Mouse (Mus musculus): ENCODE measurements around the gene B4galt7.
"Not testable (repeated sequence)": the region's sequence is repeated elsewhere in the genome, so short reads cannot be mapped to it uniquely, and the experiment has no call there.

Gene B4galt7

GRCm38 (mm10) chr13:55596802-55597201, 2.9 kb upstream of the B4galt7 start:
- no peak for DNase-seq (ENCODE audit: low read depth, low spot score)

DNA sequence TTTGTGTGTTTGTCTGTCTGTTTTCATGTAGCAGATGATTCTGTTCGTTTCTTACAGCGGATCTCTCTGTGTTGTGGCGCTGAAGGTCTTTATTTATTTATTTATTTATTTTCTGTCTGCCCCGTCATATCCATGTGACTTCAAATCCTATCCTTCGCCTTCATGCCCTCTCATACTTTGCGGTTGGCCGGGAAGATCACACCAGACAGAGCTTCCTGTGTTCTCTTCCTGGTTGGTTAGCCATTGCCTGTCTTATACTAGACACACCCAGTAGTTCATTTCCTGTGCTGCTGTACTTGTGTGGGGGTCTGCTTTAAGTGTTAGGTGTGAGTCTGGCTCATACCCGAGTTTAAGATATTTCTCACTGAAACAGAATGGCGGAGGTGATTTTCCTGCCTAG, 961 bp downstream of the B4galt7 start:
- peak; percentile 55 for DNase-seq (ENCODE audit: low read depth, low spot score)

GRCm38 (mm10) chr13:55601611-55602010, 1.9 kb downstream of the B4galt7 start:
- DNase-seq (ENCODE audit: low read depth, low spot score): peak; percentile 67

DNA sequence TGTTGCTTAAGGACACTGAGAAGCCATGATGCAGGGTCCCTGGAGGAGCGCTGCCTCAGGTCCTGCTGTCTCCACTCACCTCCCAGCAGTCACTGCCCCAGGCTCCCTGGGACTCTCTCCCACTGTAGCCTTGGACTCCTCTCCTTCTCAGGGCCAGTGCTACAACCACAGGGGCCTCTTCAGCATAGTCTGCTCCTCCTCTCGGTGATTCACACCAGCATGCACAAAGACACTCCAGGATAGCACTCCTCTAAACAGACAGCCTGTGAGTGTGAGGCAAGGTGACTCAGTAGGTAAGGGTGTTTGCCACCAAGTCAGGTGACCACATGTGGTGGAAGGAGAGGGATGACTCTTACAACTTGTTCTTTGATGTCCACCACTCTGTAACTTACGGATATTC, 4.9 kb downstream of the B4galt7 start:
- no peak for DNase-seq (ENCODE audit: low read depth, low spot score)

DNA sequence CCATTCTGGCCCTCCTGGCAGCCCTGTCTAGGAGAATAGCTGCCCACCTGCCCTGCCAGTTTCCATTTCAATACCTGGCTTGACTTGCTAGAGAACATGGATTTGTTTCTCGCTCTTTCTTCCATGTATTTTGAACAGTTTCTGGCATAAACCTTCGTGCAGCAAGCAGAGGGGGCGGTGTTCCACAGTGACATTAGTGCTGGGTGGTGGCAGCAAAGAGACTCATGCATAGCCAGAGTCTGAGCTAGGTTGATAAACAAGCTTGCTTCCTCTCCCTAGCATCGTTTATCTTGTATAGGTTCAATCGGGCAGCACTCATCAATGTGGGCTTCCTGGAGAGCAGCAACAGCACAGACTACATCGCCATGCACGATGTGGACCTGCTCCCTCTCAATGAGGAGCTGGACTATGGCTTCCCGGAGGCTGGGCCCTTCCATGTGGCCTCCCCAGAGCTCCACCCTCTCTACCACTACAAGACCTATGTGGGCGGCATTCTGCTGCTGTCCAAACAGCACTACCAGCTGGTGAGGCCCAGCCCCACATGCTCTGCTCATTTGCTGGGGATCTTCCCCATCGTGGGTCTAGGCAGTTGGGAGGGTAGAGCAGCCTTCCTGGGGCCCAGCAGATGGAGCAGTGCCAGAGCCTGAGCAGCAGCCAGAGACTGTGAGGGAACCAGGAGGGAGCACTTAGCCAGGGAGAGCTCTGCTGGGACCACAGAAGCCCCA, 7.4 kb downstream of the B4galt7 start:
- DNase-seq (ENCODE audit: low read depth, low spot score): no peak

DNA sequence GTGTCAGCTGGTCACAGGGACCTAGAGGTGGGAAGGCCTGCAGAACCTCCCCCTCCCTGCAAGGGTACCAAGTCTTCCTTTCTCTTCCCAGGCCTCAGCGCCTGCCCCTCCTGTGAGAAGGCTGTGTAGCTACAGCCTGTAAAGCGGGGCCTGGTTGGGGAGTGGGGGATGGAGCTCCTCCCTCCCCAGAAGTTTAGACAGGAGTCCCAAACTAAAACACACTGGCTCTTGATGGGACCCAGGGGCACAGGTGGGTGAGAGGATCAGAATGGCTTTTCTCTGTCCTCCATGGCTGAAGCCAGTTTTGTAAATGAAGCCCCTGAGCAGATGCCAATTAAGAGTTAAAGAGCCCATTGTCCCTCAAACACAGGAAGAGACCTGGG, 7.9 kb downstream of the B4galt7 start:
- DNase-seq (ENCODE audit: low read depth, low spot score): no peak

GRCm38 (mm10) chr13:55611996-55612395, 12.3 kb downstream of the B4galt7 start:
- no peak for DNase-seq (ENCODE audit: low read depth, low spot score)

DNA sequence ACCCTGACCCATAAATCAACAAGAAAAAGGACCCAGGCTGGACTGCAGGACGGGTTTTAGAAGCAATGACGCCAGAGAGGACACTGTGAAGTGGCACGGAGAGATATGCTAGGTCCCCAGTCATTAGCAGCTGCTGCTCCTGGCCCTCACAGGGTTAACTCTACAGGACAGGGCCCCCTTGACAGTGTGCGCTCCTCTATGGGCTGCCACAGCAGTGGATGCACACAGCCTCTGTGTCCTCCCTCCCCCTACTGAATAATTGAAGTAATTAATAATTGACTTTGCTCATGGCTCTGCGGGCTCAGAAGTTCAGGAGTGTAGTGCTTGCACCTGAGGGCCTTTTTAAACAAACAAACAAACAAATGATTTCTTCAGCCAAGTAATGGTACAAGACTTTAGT, 13.8 kb downstream of the B4galt7 start:
- DNase-seq (ENCODE audit: low read depth, low spot score): no peak

GRCm38 (mm10) chr13:55619328-55619727, 19.6 kb downstream of the B4galt7 start:
- DNase-seq (ENCODE audit: low read depth, low spot score): no peak

- DNase-seq (ENCODE audit: low read depth, low spot score): no peak
Measured at GRCm38 (mm10) chr13:55620275-55620674, 20.6 kb downstream of the B4galt7 start.

- DNase-seq (ENCODE audit: low read depth, low spot score): not testable (repeated sequence)
Measured at GRCm38 (mm10) chr13:55622156-55622648, 22.5 kb downstream of the B4galt7 start.

DNA sequence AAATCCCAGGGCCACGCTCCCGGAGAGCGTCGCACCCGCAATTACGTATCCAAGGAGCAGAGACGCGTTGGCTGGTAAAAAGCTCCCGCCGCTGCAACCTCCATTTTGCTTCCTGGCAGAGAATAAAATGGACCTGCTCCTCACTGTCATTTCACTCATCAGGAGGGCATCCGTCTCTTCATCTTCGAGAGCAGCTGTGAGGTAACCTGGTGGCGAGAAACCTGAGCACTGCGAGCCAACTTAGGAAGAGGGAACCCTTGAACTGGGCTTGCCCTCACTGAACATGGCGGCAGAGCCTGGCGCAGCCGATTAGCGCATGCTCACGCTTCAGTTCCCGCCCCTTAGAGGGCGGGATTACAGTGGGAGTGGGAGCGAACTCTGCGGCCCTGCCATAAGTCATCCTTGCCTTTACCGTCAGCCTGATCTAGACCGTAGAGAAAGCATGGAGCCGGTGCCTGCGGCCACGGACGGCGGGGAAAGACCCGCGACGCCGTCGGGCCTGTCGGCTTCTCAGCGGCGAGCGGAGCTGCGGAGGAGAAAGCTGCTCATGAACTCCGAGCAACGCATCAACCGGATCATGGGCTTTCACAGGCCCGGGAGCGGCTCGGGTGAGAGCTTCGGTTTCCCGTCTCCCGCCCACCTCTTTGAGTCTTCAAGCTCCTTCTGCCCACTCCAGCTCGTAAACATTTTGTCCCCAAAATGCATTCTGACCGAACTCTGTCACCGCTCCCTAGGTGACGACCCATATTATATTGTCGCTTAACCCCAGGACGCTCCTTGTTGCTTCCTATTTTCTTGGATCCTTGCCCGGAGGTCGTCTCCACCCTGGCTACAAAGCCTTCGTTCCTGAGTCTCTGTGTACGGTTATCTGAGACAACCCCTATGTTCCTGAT, 23.2 kb downstream of the B4galt7 start, which contains the start of gene Caml:
TSS of gene Caml (plus strand) at position 357 of the 893 bp plus-strand sequence.
- peak; percentile 95 for DNase-seq (ENCODE audit: low read depth, low spot score)

DNA sequence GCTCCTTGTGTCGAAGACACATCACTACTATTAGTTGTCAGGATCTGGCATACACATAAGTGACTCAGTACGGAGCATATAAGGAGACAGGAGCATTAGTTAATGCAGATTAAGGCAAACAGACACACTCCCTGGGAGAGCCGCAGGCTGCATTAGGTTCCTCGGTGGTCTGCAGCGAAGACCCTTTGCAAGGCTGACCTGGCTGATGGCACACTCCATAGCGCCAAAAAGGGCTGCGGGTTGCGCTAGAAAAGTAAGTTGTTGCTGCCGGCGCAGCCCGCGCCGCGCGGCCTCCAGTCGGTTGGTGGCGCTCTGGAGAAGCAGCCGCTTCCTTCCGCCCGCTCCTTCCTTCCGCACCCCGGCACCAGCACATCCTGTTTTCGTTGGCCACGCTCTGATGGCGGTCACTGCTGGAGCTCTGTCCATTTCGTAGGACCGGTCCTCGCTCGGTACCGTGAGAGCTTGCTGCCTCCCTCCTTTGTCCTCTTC, 35.0 kb downstream of the B4galt7 start, which contains the start of gene Ddx46:
TSS of gene Ddx46 (plus strand) at position 389 of the 489 bp plus-strand sequence.
- peak; percentile 93 for DNase-seq (ENCODE audit: low read depth, low spot score)

GRCm38 (mm10) chr13:55635146-55635571, 35.5 kb downstream of the B4galt7 start:
- DNase-seq (ENCODE audit: low read depth, low spot score): no peak

GRCm38 (mm10) chr13:55636185-55636983, 36.7 kb downstream of the B4galt7 start:
- DNase-seq (ENCODE audit: low read depth, low spot score): no peak

- DNase-seq (ENCODE audit: low read depth, low spot score): peak; percentile 69
Measured at GRCm38 (mm10) chr13:55640480-55640879, 40.8 kb downstream of the B4galt7 start.

GRCm38 (mm10) chr13:55644525-55644924, 44.8 kb downstream of the B4galt7 start:
- DNase-seq (ENCODE audit: low read depth, low spot score): no peak

GRCm38 (mm10) chr13:55650098-55650497, 50.4 kb downstream of the B4galt7 start:
- DNase-seq (ENCODE audit: low read depth, low spot score): peak; percentile 15

DNA sequence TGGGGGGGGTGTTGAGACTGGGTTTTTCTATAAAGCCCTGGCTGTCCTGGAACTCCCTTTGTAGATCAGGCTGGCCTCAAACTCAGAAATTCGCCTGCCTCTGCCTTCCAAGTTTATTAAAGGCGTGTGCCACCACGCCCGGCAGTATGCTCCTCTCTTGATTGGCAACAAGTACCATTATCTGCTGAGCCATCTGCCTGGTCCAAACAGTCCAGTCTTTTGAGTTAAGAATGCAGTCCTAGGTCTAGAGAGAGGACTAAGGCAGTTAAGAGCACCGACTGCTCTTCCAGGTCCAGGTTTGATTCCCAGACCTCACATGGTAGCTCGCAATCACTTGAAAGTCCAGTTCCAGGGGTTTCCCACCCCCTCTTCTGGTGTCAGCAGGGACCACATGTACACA, 51.3 kb downstream of the B4galt7 start:
- DNase-seq (ENCODE audit: low read depth, low spot score): no peak

Measured in A20 (cell line).